Mouse (Mus musculus): ENCODE data around the gene 4930507D05Rik. TPM values are rescaled to one million over a fixed set of nuclear protein-coding genes. Genes with fewer than 3 reads are reported as not detected.

4930507D05Rik gene
- polyA plus RNA-seq (2012; rRNA removed): 0.09 TPM in 1 of 2 replicates, not detected in the other

GRCm38 (mm10) chr10:62449364-62450279, at the start of gene 4930507D05Rik, which contains the start of gene Supv3l1:
Gene 4930507D05Rik, plus strand, starts transcription at chr10:62449489.
Gene Supv3l1, minus strand, starts transcription at chr10:62449738.
- under 1% methylated on average over 73 of the region's 73 CpGs for WGBS
- peak within 1 kb of the TSS; percentile 100 for H3K4me3 ChIP-seq (replicated peaks; ENCODE audit: extremely low read depth, low read depth, low read length)
- peak; percentile 95 for DNase-seq
- peaks cover 8% of the 10 kb centered on the region for H3K4me1 ChIP-seq (ENCODE audit: control insufficient read depth, insufficient read depth, low read length)
- TF ChIP-seq POLR2A (IDR thresholded peaks at IDR 0.05; ENCODE audit: borderline replicate concordance, extremely low read depth, low read depth, low read length) (peak; percentile 54; the same call in 1 of the 2 replicates), CTCF (IDR thresholded peaks at IDR 0.05; ENCODE audit: insufficient read depth, low read length) (no peak)

DNA sequence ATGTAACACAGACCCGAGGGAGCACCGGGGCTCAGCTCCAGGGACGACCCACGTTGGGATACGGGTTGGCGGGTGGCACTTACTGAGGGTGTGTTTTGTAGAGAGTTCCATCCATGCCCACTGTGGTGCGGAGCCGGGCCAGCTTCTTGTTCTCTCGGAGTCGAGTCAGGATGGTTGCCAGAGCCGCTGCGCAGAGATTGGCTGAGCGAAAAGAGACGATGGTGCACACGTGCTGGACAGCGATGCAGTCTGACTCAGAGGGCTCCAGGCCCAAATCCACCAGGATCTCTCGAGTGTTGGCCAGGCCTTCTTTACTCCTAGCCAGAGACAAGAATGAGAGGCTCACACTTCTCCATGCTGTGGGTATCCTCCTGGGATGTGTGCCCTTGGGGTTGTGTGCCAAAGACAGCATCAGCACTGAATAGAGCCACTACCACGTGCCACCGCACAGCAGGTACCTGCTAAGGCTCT, 47.6 kb upstream of the 4930507D05Rik start:
- no peaks in the 10 kb centered on the region for H3K4me1 ChIP-seq (ENCODE audit: control insufficient read depth, insufficient read depth, low read length)
- DNase-seq: no peak
- WGBS: 71% methylated on average over 19 of the region's 19 CpGs
- H3K4me3 ChIP-seq (replicated peaks; ENCODE audit: extremely low read depth, low read depth, low read length): no peak overlapping the region
- TF ChIP-seq CTCF (IDR thresholded peaks at IDR 0.05; ENCODE audit: insufficient read depth, low read length): no peak
- no peak for TF ChIP-seq POLR2A (IDR thresholded peaks at IDR 0.05; ENCODE audit: borderline replicate concordance, extremely low read depth, low read depth, low read length)

GRCm38 (mm10) chr10:62404901-62405300, 44.4 kb upstream of the 4930507D05Rik start:
- WGBS: 44% methylated on average over 14 of the region's 14 CpGs
- no peak for DNase-seq
- Histone ChIP-seq H3K4me1 (ENCODE audit: control insufficient read depth, insufficient read depth, low read length) (no peaks in the 10 kb centered on the region), H3K4me3 (replicated peaks; ENCODE audit: extremely low read depth, low read depth, low read length) (no peak overlapping the region)
- TF ChIP-seq CTCF (IDR thresholded peaks at IDR 0.05; ENCODE audit: insufficient read depth, low read length): no peak
- no peak for TF ChIP-seq POLR2A (IDR thresholded peaks at IDR 0.05; ENCODE audit: borderline replicate concordance, extremely low read depth, low read depth, low read length)

- WGBS: 5% methylated on average over 5 of the region's 5 CpGs
- no peaks in the 10 kb centered on the region for H3K4me1 ChIP-seq (ENCODE audit: control insufficient read depth, insufficient read depth, low read length)
- no peak overlapping the region for H3K4me3 ChIP-seq (replicated peaks; ENCODE audit: extremely low read depth, low read depth, low read length)
- peak; percentile 62 for DNase-seq
- TF ChIP-seq POLR2A (IDR thresholded peaks at IDR 0.05; ENCODE audit: borderline replicate concordance, extremely low read depth, low read depth, low read length): no peak
- TF ChIP-seq CTCF (IDR thresholded peaks at IDR 0.05; ENCODE audit: insufficient read depth, low read length): peak; percentile 97
Measured at GRCm38 (mm10) chr10:62410943-62411342, 38.3 kb upstream of the 4930507D05Rik start.

GRCm38 (mm10) chr10:62411431-62412410, 37.6 kb upstream of the 4930507D05Rik start:
- H3K4me3 ChIP-seq (replicated peaks; ENCODE audit: extremely low read depth, low read depth, low read length): no peak overlapping the region
- no peak for DNase-seq
- TF ChIP-seq POLR2A (IDR thresholded peaks at IDR 0.05; ENCODE audit: borderline replicate concordance, extremely low read depth, low read depth, low read length) (no peak), CTCF (IDR thresholded peaks at IDR 0.05; ENCODE audit: insufficient read depth, low read length) (no peak)
- no peaks in the 10 kb centered on the region for H3K4me1 ChIP-seq (ENCODE audit: control insufficient read depth, insufficient read depth, low read length)
- 71% methylated on average over 19 of the region's 19 CpGs for WGBS

- no peak for DNase-seq
- H3K4me1 ChIP-seq (ENCODE audit: control insufficient read depth, insufficient read depth, low read length): no peaks in the 10 kb centered on the region
- 20% methylated on average over 8 of the region's 8 CpGs for WGBS
- no peak overlapping the region for H3K4me3 ChIP-seq (replicated peaks; ENCODE audit: extremely low read depth, low read depth, low read length)
- TF ChIP-seq POLR2A (IDR thresholded peaks at IDR 0.05; ENCODE audit: borderline replicate concordance, extremely low read depth, low read depth, low read length): no peak
- TF ChIP-seq CTCF (IDR thresholded peaks at IDR 0.05; ENCODE audit: insufficient read depth, low read length): no peak
Measured at GRCm38 (mm10) chr10:62412906-62413605, 36.2 kb upstream of the 4930507D05Rik start.

- H3K4me3 ChIP-seq (replicated peaks; ENCODE audit: extremely low read depth, low read depth, low read length): no peak overlapping the region
- DNase-seq: peak; percentile 30
- H3K4me1 ChIP-seq (ENCODE audit: control insufficient read depth, insufficient read depth, low read length): no peaks in the 10 kb centered on the region
- TF ChIP-seq POLR2A (IDR thresholded peaks at IDR 0.05; ENCODE audit: borderline replicate concordance, extremely low read depth, low read depth, low read length) (no peak), CTCF (IDR thresholded peaks at IDR 0.05; ENCODE audit: insufficient read depth, low read length) (no peak)
- WGBS: 21% methylated on average over 4 of the region's 4 CpGs
Measured at GRCm38 (mm10) chr10:62413606-62413982, 35.7 kb upstream of the 4930507D05Rik start.

- Histone ChIP-seq H3K4me3 (replicated peaks; ENCODE audit: extremely low read depth, low read depth, low read length) (no peak overlapping the region), H3K4me1 (ENCODE audit: control insufficient read depth, insufficient read depth, low read length) (no peaks in the 10 kb centered on the region)
- TF ChIP-seq POLR2A (IDR thresholded peaks at IDR 0.05; ENCODE audit: borderline replicate concordance, extremely low read depth, low read depth, low read length) (no peak), CTCF (IDR thresholded peaks at IDR 0.05; ENCODE audit: insufficient read depth, low read length) (no peak)
- 82% methylated on average over 7 of the region's 7 CpGs for WGBS
- DNase-seq: no peak
Measured at GRCm38 (mm10) chr10:62418831-62419356, 30.4 kb upstream of the 4930507D05Rik start.
